Mouse (Mus musculus) cerebellum, adult 9-11 months (tissue): Measurements from ENCODE around the gene Ndc1.
"Not testable (repeated sequence)": the region's sequence is repeated elsewhere in the genome, so short reads cannot be mapped to it uniquely, and the experiment has no call there.

Experiments
- DNase-seq: peaks from one replicate; pipeline ENCODE4 v3.0.0; 2022

Gene Ndc1

DNA sequence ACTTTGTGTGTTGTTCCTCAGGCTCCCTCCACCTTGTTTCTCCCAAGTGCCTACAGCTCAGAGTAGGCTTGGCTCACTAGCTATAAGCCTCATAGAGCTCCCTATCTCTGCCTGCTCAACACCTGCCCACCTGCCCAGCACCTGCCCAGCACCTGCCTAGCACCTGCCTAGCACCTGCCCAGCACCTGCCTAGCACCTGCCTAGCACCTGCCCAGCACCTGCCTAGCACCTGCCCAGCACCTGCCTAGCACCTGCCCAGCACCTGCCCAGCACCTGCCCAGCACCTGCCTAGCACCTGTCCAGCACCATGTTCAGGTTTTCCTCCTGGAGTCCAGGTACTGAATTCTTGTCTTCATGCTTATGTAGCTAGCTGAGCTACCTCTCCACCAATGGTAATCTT is 1.2 kb upstream of the Ndc1 start:
- not testable (repeated sequence) for DNase-seq

DNA sequence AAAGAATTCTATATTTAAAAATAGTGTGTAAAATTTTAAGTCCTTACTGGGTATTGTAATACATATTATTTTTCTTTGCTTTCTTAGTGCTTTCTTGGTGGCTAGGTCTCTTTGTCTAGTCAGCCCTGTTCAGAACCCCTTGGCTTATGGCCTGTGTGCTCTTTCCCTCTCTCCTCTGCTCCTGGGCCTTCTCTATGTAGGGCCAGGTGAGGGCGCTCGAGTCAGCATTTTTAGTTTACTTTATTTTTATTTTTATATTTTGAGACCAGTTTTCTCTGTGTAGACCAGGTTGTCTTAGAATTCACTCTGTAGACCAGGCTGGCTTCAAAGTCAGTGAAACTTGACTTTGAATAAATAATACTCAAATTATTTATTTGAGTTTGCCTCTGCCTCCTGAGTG is 4.7 kb downstream of the Ndc1 start:
- no peak for DNase-seq

DNA sequence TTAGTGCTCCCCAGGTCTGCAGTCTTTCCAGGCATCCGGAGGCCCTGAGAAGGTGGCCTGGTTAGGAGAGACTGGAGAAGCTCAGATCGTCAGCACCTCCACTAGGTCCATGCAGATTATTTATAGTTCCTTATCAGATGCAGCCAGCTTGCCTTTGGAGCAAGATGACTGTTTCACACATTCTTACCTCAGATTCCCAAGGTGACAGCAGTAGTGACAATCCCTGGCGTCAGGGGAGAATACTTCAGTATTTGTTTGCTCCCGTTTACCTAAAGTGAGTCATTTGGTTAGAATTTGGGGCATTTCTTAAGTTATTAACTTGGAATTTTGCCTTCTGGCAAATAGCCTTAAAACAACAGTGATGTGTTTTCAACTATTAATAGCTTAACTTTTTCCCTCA is 7.1 kb downstream of the Ndc1 start:
- no peak for DNase-seq

DNA sequence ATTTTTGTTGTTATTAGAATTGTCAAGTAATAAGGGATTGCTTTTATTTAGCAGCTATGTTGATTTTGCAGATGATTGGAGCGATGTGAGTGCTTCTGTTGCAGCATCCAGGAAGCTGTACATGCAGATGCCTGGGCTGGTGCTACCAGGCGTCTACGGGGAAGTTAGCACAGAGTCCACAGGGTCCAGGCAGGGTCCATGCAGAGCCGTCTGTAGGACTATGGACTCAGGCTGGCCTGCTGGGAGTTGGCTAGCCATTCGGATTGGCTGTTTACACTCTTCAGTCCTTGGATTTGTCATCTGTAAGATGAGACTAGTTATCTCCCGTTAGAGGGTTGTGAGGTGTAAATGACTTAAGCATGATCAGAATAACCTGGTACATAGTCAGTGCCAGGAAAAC is 11.4 kb downstream of the Ndc1 start:
- DNase-seq, result no peak

DNA sequence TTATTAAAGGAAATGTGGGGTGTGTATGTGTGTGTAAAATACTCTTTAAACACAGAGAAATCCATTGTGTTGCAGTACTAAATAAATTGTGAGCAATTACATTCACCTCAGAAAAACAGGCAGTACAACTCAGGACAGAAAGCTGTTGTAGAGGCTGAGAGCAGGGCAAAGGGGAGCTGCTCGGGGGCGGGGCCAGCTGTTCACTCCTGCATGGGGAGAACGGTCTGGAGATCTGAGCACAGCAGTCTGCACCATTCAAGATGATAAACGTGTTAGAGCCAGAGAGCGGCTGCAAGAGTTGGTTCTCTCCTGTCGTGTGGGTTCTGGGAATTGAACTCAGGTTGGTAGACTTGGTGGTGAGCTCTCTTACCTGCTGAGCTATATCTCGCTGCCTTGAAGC is 13.3 kb downstream of the Ndc1 start:
- DNase-seq, result no peak

DNA sequence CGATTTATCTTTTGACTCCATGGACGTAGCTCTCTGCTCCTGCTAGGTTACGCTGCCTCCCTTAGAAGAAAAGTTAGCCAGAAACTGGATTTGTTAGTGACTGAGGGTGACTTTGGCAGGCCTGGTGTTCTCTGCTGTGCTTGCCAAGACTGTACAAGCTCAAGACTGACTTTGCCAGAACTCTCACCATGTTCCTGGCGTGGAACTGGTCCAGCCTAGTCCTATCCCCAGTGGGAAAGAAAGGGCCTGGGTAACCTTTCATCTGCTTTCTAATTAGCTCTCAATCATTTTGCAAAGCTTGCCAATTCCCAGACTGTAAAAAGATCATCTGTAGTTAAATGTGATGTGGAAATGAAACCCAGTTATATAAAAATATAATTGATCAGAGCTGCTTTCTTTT is 19.5 kb downstream of the Ndc1 start:
- peak; percentile 35 for DNase-seq

DNA sequence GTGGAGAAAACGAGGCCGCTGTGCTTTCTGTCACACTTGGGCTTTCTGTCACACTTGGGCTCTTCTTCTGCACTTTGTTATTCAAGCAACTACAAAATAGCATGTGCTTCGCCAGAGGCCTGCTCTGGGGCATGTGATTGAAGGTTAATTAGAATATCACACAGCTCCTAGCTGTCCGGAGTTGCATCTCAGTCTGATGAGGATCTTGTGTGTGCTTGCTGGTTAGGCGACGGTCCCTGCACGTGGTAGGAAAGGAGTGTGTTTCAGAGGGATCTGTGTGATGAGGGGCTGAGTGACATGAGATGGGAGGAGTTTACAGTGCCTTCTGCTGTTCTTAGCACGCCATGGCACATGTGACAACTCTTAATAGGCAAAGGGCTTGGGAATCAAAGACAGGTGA is 19.9 kb downstream of the Ndc1 start:
- no peak for DNase-seq

DNA sequence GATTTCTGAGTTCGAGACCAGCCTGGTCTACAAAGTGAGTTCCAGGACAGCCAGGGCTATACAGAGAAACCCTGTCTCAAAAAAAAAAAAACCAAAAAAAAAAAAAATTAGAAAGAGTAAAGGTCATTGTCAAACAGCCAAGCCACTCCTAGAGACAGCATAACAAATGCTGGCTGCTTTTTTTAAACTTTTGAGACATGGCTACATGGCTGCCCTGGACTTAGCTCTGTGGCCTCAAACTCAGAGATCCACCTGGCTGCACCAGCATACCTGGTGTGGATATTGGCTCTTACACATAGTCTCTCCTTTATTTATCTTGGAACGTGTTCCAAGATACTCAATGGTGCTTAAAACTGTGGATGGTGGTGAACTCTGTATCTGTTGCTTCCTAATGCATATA is 20.7 kb downstream of the Ndc1 start:
- no peak for DNase-seq

DNA sequence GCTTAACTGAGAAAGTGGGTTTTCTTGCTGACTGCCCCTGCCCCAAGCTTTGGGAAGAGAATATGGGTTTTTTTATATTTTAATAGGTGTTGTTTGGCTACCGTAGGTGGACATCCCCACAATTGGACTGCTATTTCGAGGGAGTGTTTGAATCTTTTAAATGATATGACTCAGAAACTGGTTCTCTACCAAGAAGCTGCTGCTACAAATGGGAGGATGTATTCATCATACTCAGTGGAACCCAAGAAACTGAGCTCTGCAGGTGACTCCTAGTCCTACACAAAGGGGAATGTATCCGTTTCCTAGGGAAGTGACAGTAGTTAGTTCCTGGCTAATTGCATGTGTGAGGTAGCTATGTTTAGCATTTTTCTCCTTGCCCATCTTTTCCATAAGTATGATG is 21.8 kb downstream of the Ndc1 start:
- no peak for DNase-seq

DNA sequence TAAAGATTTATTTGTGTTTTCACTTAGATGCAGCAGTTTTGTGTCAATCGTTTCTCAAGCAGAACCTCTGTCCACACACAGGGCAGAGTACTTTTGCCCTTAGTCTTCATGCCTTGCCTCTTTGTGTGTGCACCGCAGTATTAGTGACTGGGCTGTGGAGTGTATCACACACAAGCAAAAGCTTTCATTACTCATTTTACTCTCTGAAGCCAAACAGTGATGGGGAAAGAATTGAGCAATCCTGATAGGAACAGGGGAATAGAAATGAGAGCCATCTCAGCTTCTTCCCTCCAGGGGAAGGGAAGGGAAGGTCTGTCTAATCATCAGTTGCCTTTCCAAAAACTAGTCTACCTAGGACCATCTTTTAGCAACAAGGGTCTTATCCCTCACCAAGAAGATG is 26.2 kb downstream of the Ndc1 start:
- DNase-seq, result no peak

DNA sequence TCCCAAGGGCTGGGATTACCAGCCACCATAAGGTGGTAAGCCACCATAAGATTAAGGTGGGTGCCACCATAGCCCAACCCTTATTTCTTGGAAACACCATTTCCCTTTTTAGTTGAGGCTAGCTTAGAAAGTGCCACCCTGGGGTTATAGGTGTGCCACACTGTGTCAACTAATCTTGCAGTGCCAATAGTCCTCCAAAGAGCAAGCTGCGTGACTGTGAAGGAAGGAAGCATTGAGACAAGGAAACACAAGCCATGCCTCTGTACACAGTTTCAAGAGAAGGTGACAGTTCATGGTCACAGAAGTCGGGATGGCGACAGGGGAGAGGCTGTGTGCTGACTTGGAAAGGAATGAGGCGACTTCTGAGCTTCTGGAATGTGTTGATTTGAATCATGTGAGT is 52.6 kb downstream of the Ndc1 start:
- no peak for DNase-seq

DNA sequence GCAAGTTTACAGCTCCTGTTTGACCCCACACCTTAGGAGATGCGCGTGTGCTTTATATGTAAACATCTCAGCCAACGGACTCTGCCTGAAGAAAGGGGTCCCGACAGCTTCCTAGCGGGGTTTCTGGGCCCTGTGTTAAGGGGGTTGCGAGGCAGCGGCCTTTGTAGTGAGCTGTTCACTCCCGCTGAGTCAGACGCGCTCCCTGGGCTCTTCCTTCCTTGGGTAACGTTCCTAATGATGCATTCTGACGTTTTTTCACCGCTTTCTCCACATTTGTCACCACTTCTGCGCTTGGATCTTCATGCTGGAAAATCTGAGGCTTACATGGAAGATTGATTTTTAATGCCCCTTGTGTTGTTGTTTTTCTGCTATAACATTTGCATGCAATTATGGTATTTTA is 54.1 kb downstream of the Ndc1 start:
- no peak for DNase-seq

DNA sequence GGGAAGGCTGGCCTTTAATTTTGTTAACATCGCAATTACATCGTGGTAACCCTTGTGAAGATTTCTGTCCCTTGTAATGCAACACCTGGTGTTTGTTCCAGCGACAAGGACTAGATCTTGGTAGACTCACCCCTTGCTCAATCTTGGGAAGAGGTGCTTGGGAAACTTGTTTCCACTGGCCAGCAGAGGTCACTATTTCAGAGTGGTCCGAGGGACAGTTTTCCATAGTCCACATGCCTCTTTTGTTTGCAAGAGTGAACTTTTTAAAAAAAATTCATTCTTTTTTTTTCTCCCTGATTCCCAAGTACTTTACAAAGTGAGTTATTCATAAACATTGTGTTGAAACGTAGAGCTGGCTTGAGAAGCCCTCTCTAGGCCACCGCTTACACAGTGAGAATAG is 54.6 kb downstream of the Ndc1 start:
- DNase-seq, result no peak

DNA sequence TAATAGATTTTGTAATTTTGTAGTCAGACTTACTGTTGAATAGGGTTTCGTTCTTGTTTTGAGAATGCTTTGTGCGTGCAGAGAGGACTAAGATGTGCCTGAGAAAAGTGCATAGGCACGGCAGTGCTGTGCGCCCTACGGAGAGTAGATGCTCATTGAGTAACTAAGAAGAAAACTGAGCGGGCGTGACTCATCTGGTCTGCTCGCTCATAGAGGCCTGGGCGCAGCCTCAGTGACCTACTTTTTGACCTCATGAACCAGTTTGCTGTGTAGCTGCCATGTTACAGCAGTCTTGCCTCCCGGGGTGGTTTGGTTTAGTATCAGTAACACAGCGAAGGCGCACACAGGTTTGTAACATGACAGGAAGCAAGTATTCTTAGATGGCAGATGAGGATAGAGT is 58.0 kb downstream of the Ndc1 start:
- DNase-seq, result no peak

DNA sequence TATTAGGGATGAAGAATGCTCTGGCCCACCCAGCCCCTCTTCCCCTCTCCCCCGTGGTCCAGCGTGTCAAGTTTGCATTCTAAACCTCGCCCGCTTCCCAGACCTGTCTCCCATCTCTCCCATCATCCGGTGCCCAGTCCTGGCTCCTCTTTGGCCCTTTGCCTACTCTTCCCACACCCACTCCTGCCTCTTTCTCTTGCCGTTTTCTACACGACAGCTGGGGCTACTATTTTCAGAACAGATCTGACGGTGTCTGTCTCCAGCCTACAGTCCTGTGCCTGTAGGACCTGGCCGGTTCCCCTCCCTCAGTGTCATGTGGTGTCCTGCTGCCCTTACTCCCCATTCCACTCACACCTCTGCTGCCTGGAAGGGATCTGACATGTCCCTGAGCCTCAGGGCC is 59.0 kb downstream of the Ndc1 start:
- no peak for DNase-seq

DNA sequence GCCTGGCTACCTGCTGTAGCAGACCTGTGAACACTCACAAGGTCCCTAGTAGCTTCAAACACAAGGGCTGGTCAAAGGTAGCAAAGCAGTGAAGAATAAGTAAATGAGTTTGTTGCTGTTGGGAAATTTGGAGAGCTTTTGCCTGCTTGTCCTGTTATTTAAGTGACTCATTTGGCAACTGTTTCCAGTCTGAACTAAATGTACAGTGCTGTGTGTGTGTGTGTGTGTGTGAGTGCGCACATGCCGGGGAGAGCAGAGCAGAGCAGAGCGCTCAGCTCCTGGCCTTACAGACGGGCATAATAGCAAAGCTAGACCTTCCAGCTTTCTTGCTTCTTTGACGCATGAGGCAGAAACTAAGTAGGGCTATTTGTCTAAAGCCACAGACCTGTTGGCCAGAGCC is 65.1 kb downstream of the Ndc1 start:
- no peak for DNase-seq

DNA sequence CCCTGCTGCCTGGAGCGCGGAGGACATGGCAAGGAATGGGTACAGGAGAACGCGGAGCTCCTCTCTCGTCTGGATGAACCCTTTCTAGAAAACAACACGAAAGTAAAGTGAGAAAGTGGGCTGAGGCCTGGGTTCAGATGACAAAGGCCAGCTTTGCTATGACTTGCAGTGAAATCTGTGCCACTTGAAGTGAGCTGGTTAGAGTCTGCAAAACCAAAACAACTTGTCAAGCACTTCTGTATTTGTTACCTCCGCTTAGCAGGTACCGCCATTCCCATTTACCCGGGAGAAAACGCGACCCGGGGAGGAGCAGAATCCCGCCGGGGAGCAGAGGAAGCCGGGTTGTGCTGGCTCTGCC is 66.4 kb downstream of the Ndc1 start:
- no peak for DNase-seq

DNA sequence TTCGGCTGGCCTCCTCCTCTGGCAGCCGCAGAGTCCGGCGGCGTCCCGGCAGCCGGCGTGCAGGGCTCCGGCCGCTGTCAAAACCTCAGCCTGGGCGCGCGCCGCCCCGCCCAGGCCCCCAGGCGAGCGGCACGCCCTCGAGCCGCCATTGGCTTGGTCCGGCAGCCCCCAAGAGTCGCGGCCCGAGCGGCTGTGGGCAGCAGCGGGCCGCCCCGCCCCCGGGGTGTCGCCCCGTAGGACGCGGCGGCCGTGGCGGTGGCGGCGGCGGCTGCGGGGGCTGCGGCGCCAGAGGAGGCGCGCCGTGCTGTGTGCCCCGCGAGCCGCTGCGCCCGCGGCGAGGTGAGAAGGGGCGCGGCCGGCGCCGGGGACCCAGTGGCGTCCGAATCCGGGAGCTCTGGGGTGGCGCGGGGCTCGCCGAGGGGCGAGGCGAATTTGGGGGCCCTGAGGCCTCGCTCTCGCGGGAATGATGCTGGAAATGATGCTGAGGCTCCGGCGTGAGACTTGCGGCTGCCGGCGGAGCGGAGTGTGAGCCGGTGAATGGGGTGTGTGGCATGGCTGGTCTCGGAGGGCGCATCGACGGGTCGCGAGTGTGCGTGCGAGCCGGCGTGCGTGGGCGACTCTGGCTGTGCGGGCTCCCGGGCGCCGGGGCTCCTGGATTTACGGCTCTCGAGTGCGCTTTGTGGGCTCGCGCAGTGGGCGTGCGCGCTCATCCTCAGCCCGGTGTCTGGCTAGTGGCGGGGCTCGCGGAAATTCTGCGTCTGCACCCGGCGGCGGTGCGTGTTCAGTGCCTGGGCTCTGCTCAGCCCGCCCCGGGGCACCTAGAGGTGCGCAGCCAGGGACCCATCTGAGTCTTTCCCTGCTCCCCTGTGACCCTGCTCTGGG is 67.0 kb downstream of the Ndc1 start, which contains the start of gene Glis1:
Gene Glis1 (plus strand): TSS at position 236 of the 882 bp plus-strand sequence.
- no peak for DNase-seq

DNA sequence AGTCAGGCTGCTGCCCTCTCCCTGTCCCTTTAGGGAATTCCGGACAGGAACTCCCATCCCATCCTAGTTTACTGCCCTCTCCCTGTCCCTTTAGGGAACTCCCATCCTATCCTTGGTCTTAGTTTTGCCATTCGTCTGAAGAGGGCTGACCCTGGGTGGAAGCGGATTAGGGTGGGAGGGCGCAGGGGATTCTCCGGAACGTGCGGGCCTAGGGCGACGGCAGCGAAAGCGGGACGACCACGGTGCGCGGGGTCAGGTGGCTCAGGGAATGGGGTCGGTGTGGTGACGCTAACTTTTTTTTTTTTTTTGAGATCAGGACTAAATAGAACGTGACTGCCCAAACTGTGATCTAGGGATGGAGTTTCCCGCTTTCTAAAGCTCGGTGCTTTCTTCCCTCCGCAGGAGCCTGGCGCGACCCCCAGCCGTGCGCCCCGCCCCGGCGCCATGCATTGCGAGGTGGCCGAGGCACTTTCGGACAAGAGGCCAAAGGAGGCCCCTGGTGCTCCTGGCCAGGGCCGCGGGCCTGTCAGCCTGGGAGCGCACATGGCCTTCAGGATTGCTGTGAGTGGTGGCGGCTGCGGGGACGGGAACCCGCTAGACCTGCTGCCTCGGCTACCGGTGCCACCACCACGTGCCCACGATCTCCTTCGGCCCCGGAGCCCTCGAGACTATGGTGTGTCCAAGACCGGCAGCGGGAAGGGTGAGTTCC is 67.8 kb downstream of the Ndc1 start:
- no peak for DNase-seq

DNA sequence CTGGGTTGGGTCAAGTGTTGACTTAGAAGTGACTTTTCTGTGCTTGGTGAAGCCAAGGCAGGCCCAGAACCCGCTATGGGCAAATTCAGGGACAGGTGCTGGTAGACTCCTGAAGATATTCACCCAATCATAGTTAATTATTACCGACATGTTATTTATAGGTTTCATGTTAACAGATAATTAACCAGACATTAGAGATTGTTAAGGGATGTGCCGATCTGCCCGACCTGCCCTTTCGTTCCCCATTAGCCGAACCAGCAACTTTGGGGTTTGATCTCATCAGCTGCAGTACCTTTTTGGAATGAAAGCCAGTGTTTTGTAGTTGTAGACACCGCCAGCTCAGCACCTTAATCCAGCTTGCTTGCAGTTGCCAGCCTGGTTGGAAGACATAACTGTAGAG is 68.9 kb downstream of the Ndc1 start:
- DNase-seq, result no peak

DNA sequence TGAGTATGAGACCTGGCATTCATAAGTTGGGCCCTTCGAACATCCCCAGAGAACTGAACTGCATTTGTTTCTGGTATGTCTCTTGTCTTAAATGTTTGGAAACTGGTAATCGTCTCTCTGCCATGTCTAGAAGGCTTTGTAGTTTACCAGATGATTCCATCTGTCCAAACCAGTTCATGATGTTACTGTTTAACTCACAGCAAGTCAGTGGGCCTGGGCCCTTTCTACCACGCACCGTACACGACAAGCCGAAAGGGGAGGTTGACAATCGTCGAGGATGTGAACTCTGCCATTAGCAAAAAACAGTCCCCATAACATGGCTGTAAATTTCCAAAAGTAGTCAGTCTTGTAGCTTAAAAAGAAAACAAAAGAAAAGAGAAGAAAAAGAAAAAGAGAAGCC is 71.2 kb downstream of the Ndc1 start:
- DNase-seq, result no peak

DNA sequence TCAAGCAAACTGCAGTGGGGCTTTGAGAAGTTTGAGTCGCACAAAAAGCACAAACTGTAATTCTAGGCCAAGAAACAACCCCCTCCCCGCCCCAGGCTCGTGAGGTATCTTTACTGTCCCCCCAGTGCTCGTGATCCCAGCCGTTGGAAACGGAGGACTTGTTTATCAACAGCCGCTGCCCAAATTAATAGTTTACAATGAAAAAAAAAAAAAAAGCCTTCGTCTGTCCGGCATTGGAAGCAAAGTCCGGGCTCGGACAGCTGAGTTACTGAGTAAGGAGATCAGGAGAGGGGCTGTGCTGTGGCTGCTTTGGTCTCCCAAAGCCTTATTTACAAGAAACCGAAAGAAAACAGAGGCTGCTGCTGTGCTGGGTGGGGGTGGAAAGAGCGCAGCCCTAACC is 72.7 kb downstream of the Ndc1 start:
- no peak for DNase-seq

DNA sequence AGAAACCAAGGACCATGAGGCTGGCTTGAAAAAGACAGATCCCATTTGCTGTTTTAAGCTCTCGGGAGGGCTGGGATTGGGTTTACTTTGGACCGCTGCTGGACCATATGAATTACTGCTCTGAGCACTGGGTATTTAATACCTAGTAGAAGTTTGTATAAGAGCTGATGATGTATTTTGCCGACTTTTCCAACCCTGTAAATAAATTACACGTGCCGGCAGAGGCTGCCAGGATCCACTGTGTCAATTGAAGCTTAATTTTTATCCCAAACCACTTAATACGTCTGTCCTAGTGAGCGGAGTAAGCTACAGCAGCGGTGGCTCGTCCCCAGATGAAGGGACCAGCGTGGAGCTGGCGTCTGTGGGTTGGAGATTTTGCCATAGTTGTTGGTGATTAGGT is 74.7 kb downstream of the Ndc1 start:
- no peak for DNase-seq

DNA sequence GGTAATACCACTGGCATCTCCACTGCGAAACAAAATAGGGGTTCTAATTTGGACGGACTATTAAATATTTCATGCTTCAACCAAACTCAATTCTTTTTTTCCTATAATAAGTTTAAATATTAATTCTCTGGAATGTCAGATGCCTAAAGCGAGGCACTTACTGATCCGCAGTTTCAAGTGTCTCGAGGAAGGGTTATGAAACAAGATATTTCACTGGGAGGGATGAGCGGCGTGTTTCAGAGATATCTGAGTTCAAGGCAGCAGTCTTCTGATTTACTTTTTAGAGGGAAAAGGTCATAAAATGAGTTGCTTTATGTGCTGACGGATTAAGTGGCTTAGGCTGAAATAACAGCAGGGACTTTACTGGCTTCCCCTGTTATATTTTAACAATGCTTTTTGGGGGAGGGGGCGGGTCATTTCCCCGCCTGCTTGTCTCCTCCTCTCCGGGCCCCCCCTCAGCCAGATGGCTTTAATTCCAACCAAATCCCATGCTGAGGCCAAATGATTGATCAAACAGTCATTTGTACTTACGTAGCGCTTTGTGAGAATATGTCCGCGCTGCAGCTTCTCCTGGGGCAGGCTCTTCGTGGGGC is 75.4 kb downstream of the Ndc1 start:
- DNase-seq, result no peak
